8 mouse cellular contexts compared by ENCODE assay signal in genomic region chr11:98909654-98910053, GRCm38 (mm10). TPM values are rescaled to one million over a fixed set of nuclear protein-coding genes. Genes with fewer than 3 reads are reported as not detected.
DNase-seq lines count a peak whose midpoint lies in the region; ATAC-seq and TF ChIP-seq lines count a peak whose summit lies in the region.

No protein-coding gene starts in this region.

- H3K4me3 ChIP-seq in C2C12 (ENCODE audit: insufficient read depth, poor library complexity, severe bottlenecking) (peak overlapping the region; percentile 50), G1E (ENCODE audit: low read depth, low read length) (peak overlapping the region; percentile 86)
- no peak overlapping the region for H3K4me3 ChIP-seq in cortical plate, adult 2 months (ENCODE audit: insufficient read depth, low read length)
- peak overlapping the region; percentile 66 for H3K4me3 ChIP-seq in heart, embryonic 15.5 days
- peak overlapping the region; percentile 64 for H3K4me3 ChIP-seq in lung, embryonic 14.5 days (ENCODE audit: low read depth, low read length)

- peaks cover 21% of the 10 kb centered on the region for H3K79me3 ChIP-seq in C2C12 (ENCODE audit: low read depth)

- no peak for ATAC-seq in G1E (ENCODE audit: extremely low read depth, insufficient number of reproducible peaks, low FRiP score, poor library complexity, severe bottlenecking)
- ATAC-seq in heart, embryonic 15.5 days (replicated peaks; ENCODE audit: insufficient number of reproducible peaks, insufficient read depth, low FRiP score, low read depth), result no peak
- no peak for ATAC-seq in lung, embryonic 14.5 days (ENCODE audit: insufficient read depth)

- TF ChIP-seq CTCF in C2C12 (IDR thresholded peaks at IDR 0.05; ENCODE audit: control insufficient read depth, insufficient read depth, insufficient read length) (no peak), G1E (IDR thresholded peaks at IDR 0.05; ENCODE audit: low read depth, low read length) (no peak)
- peak; percentile 72 for TF ChIP-seq CTCF in cortical plate, adult 2 months (IDR thresholded peaks at IDR 0.05; ENCODE audit: extremely low read depth, insufficient read depth, low read length)
- TF ChIP-seq CTCF in lung, embryonic 14.5 days (IDR thresholded peaks at IDR 0.05; ENCODE audit: low read depth), result peak; percentile 68

- peaks cover 82% of the 10 kb centered on the region for H3K4me1 ChIP-seq in G1E (ENCODE audit: insufficient read depth, low read depth, low read length)
- no peaks in the 10 kb centered on the region for H3K4me1 ChIP-seq in cortical plate, adult 2 months (ENCODE audit: control insufficient read depth, insufficient read depth, low read length)
- H3K4me1 ChIP-seq in heart, embryonic 15.5 days (replicated peaks), result peaks cover 40% of the 10 kb centered on the region
- peaks cover 17% of the 10 kb centered on the region; the same call in 1 of the 2 replicates for H3K4me1 ChIP-seq in lung, embryonic 14.5 days (ENCODE audit: insufficient read depth)

- H3K9ac ChIP-seq in heart, embryonic 15.5 days, result peak overlapping the region; percentile 7; the same call in 1 of the 2 replicates
- peak overlapping the region; percentile 71 for H3K9ac ChIP-seq in lung, embryonic 14.5 days

- H3K36me3 ChIP-seq in C2C12 (ENCODE audit: control insufficient read depth, insufficient read depth) (peaks cover 64% of the 10 kb centered on the region), G1E (replicated peaks) (peaks cover 72% of the 10 kb centered on the region)
- peaks cover 23% of the 10 kb centered on the region for H3K36me3 ChIP-seq in heart, embryonic 15.5 days
- peaks cover 57% of the 10 kb centered on the region for H3K36me3 ChIP-seq in lung, embryonic 14.5 days (ENCODE audit: insufficient read depth)

- no peak overlapping the region for H3ac ChIP-seq in C2C12 (ENCODE audit: control insufficient read depth, insufficient read length, low read depth)

- no peak for TF ChIP-seq POLR2A in cortical plate, adult 2 months (IDR thresholded peaks at IDR 0.05; ENCODE audit: extremely low read depth, insufficient read depth, low read length)

- H3K79me2 ChIP-seq in C2C12 (ENCODE audit: control insufficient read depth, insufficient read depth), result peaks cover 56% of the 10 kb centered on the region

- 24% methylated on average over 6 of the region's 6 CpGs for WGBS in heart, embryonic 15.5 days
- WGBS in lung, embryonic 14.5 days, result 31% methylated on average over 6 of the region's 6 CpGs

- H3K27ac ChIP-seq in cortical plate, adult 2 months (ENCODE audit: insufficient read depth, low read length), result no peak overlapping the region
- H3K27ac ChIP-seq in heart, embryonic 15.5 days, result no peak overlapping the region
- H3K27ac ChIP-seq in lung, embryonic 14.5 days (ENCODE audit: low read depth), result no peak overlapping the region

- no peak for DNase-seq in G1E (ENCODE audit: low spot score)
- DNase-seq in layer of hippocampus, adult 18-20 months (ENCODE audit: low spot score in 2 of 2), result peak; percentile 34 to 82
- peak; percentile 86 for DNase-seq in lung, embryonic 14.5 days
- DNase-seq in right cerebral cortex, postnatal 14 days, result peak; percentile 78
- no peak for DNase-seq in ovary, postnatal 10 days (ENCODE audit: low spot score)

- no peaks in the 10 kb centered on the region for H3K9me3 ChIP-seq in G1E (replicated peaks)
- H3K9me3 ChIP-seq in heart, embryonic 15.5 days (replicated peaks), result no peaks in the 10 kb centered on the region
- H3K9me3 ChIP-seq in lung, embryonic 14.5 days (ENCODE audit: low read depth, low read length), result no peaks in the 10 kb centered on the region

- H3K4me2 ChIP-seq in heart, embryonic 15.5 days, result peak overlapping the region; percentile 98
- H3K4me2 ChIP-seq in lung, embryonic 14.5 days, result peak overlapping the region; percentile 95

- H3K27me3 ChIP-seq in C2C12 (ENCODE audit: control insufficient read depth, insufficient read depth, insufficient read length) (no peaks in the 10 kb centered on the region), G1E (ENCODE audit: insufficient read depth, low read length) (no peaks in the 10 kb centered on the region)
- no peaks in the 10 kb centered on the region for H3K27me3 ChIP-seq in heart, embryonic 15.5 days
- no peaks in the 10 kb centered on the region for H3K27me3 ChIP-seq in lung, embryonic 14.5 days (ENCODE audit: insufficient read depth, low read length)

TF ChIP-seq in C2C12, 6 proteins besides CTCF, POLR2A, EP300 and RAD21:
- no peak for TF ChIP-seq MYOG (IDR thresholded peaks at IDR 0.05; ENCODE audit: control insufficient read depth, extremely low read depth, insufficient read length)
- TF ChIP-seq MAX (IDR thresholded peaks at IDR 0.05), result no peak
- no peak for TF ChIP-seq MYOD1 (IDR thresholded peaks at IDR 0.05; ENCODE audit: control insufficient read depth, insufficient read length, low read depth)
- no peak for TF ChIP-seq FOSL1 (IDR thresholded peaks at IDR 0.05; ENCODE audit: insufficient read depth, low read length, poor library complexity, severe bottlenecking)
- TF ChIP-seq USF1 (IDR thresholded peaks at IDR 0.05; ENCODE audit: low read depth), result no peak
- TF ChIP-seq CEBPB (IDR thresholded peaks at IDR 0.05; ENCODE audit: low read depth), result no peak

RNA-seq across cellular contexts. Expression of gene Cdc6, which starts 2.1 kb away (rescaled TPM):
- polyA plus RNA-seq in C2C12 (2012; fragmentation: generic; extraction: Trizol), result 24.1 TPM
- 60.7 and 84.9 TPM in 2 replicates for total RNA-seq in G1E (2014; fragmentation: Nextera tagmentation)
- total RNA-seq in G1E (2017), result 52.7 and 63.4 TPM in 2 replicates
- polyA plus RNA-seq in G1E (2012), result 3.4 and 4.1 TPM in 2 replicates
- polyA plus RNA-seq in cortical plate, adult 2 months (2012; rRNA removed), result 0.40 and 0.56 TPM in 2 replicates
- polyA plus RNA-seq in heart, embryonic 15.5 days (2015; fragmentation: Nextera tagmentation; extraction: Ambion mirVana), result 14.2 and 20.4 TPM in 2 replicates
- under 1 TPM; 0.36 to 0.79 TPM for total RNA-seq in layer of hippocampus, adult 18-20 months (2021)
- 47.0 and 48.1 TPM in 2 replicates for polyA plus RNA-seq in lung, embryonic 14.5 days (2014; fragmentation: Nextera tagmentation; extraction: Ambion mirVana)

RNA-seq across cellular contexts. Expression of gene Rara, which starts 18.0 kb away (rescaled TPM):
- polyA plus RNA-seq in C2C12 (2012; fragmentation: generic; extraction: Trizol) (31.9 TPM), G1E (2012) (84.4 and 103 TPM in 2 replicates)
- total RNA-seq in G1E (2014; fragmentation: Nextera tagmentation) (109 and 110 TPM in 2 replicates), G1E (2017) (16.9 and 17.1 TPM in 2 replicates)
- 6.3 and 6.8 TPM in 2 replicates for polyA plus RNA-seq in cortical plate, adult 2 months (2012; rRNA removed)
- polyA plus RNA-seq in heart, embryonic 15.5 days (2015; fragmentation: Nextera tagmentation; extraction: Ambion mirVana), result 26.2 and 31.0 TPM in 2 replicates
- 10 to 100 TPM; 18.3 to 26.6 TPM for total RNA-seq in layer of hippocampus, adult 18-20 months (2021)
- polyA plus RNA-seq in lung, embryonic 14.5 days (2014; fragmentation: Nextera tagmentation; extraction: Ambion mirVana), result 43.2 and 45.3 TPM in 2 replicates

RNA-seq across cellular contexts. Expression of gene Wipf2, which starts 46.2 kb away (rescaled TPM):
- polyA plus RNA-seq in C2C12 (2012; fragmentation: generic; extraction: Trizol), result 4.5 TPM
- 25.4 and 29.9 TPM in 2 replicates for total RNA-seq in G1E (2014; fragmentation: Nextera tagmentation)
- total RNA-seq in G1E (2017), result 2.8 and 3.1 TPM in 2 replicates
- polyA plus RNA-seq in G1E (2012), result 21.5 and 23.9 TPM in 2 replicates
- polyA plus RNA-seq in cortical plate, adult 2 months (2012; rRNA removed), result 35.2 and 36.5 TPM in 2 replicates
- 2.2 and 2.8 TPM in 2 replicates for polyA plus RNA-seq in heart, embryonic 15.5 days (2015; fragmentation: Nextera tagmentation; extraction: Ambion mirVana)
- 10 to 100 TPM; 75.9 to 80.7 TPM for total RNA-seq in layer of hippocampus, adult 18-20 months (2021)
- polyA plus RNA-seq in lung, embryonic 14.5 days (2014; fragmentation: Nextera tagmentation; extraction: Ambion mirVana), result 4.7 and 5.7 TPM in 2 replicates

Comparison
In these comparisons a context has a peak if more than half of its experiments do, and no peak if none do; other contexts are left out.
1. CTCF ChIP-seq: peak in cortical plate, adult 2 months (single experiment) and lung, embryonic 14.5 days (single experiment); none in C2C12 (single experiment) and G1E (single experiment).
2. DNase-seq: peak in layer of hippocampus, adult 18-20 months (2 of 2), lung, embryonic 14.5 days (single experiment) and right cerebral cortex, postnatal 14 days (single experiment); none in G1E (single experiment) and ovary, postnatal 10 days (single experiment).